Mouse (Mus musculus) splenic B cell, adult 2 months (primary cell): ENCODE results near the gene Lcn12.

ENCODE experiments used
- DNase-seq: peaks from one replicate; pipeline ENCODE4 v3.0.0-alpha.2; 2011; ENCODE audit warnings: low read depth, low spot score
- H3K27me3 ChIP-seq: 2 replicates; pipeline ENCODE4 v1.6.1; 2012; ENCODE audit warnings: mild to moderate bottlenecking, low read length, moderate library complexity, mixed read lengths; ENCODE audit not compliant: control insufficient read depth, poor library complexity, insufficient read depth, severe bottlenecking
- H3K36me3 ChIP-seq: 2 replicates; pipeline ENCODE4 v1.6.1; 2012; ENCODE audit warnings: mild to moderate bottlenecking, low read length, moderate library complexity, mixed read lengths; ENCODE audit not compliant: control insufficient read depth, poor library complexity, insufficient read depth, severe bottlenecking

Lcn12 gene

DNA sequence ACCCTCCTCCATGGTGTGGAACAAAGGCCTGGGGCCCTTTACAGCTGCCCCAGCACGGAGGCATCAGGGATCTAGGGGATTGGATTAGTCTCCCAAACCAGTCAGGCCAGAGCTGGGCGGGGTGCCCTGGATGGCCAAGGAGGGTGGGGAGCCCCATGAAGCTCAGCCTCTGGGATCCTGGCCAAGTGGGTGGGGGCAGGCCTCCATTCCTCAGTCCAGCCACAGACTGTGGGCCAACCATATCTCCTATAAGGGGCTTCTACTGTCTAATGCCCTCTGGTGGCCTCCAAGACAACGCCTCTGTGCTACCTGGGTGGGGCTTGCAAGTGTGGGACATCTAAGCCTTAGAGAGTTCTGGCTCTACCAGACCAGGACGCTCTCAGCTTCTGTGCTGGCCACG, 34.8 kb downstream of the Lcn12 start:
- DNase-seq, result no peak
- H3K27me3 ChIP-seq, result no peaks in the 10 kb centered on the region
- H3K36me3 ChIP-seq, result no peaks in the 10 kb centered on the region; the same call in 1 of the 2 replicates

DNA sequence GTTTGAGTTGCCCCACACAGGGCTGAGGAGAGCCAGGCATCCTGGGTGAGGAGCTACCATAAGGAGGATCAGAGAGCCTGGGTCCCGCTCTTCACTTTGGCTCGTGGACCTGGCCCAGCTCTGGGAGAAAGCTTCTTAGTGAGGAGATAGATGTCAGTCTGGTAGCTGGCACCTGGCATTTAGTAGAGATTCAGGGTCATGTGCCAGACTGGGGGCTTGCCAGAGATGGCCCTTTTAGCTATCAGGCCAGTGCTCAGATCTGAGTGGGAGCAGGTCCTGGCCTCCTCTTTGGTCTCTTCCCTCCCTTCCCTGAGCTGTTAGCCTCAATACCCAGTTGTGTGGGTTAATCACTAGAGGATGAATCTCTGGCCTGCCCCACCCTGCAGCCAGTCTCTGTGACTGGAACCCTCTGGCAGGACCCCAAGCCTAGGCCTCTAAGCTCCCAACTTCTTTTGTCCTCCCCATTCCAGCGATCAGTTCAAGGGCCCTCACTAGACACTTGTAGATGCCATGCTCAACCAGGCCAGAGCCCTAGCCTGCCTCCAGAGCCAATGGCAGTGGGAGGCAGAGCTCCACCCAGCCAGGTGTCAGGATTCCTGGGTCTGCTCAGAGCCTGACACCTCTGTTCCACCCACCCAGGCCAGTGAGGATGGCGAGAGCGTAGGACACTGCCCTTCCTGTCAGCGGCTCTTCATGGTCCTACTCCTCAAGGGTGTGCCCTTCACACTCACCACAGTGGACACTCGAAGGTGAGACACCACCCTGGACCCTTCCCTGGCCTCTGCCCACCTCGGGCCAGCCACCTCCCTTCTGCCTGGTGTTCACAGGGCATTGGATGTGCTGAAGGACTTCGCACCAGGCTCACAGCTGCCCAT, 36.5 kb downstream of the Lcn12 start:
- no peaks in the 10 kb centered on the region for H3K27me3 ChIP-seq
- H3K36me3 ChIP-seq, result no peaks in the 10 kb centered on the region; the same call in 1 of the 2 replicates
- DNase-seq, result no peak

DNA sequence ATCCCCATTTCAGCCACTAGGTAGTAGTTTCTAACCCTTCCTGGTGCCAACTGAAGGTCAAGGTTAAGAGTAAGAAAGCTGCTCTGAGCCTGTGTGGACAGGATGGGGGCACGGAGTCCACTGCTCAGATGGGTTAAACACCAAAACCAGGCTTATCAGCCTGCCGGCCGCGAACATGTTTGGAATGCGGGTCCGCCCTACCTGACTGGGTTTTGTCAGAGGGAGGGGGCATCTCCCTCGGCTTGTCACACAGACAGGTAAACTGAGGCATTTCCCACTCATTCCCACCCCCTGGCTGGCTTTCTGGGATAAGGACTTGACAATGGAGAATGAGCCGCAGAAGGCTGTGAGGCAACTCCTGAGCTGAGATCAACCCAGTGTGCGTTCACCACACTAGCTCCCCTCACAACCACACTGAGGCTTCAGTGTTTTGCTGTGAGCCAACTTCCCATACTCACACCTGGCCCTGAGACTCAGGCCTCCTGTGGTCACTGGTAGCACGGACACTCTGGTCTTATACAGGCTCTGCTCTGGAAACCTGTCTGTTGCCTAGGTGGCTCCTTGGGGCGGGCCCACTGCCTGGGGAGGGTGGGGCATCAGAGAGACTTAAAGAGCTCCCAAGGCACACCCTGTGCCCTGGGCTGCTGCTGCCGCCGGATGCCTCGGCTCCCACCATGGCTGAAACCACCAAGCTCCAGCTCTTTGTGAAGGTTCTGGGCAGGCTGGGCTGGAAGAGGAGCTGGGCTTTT, 37.3 kb downstream of the Lcn12 start, which contains the start of gene Clic3:
Gene Clic3, plus strand, starts transcription at position 634 of the 749 bp plus-strand sequence.
- Histone ChIP-seq H3K36me3 (no peaks in the 10 kb centered on the region; the same call in 1 of the 2 replicates), H3K27me3 (no peaks in the 10 kb centered on the region)
- no peak for DNase-seq

DNA sequence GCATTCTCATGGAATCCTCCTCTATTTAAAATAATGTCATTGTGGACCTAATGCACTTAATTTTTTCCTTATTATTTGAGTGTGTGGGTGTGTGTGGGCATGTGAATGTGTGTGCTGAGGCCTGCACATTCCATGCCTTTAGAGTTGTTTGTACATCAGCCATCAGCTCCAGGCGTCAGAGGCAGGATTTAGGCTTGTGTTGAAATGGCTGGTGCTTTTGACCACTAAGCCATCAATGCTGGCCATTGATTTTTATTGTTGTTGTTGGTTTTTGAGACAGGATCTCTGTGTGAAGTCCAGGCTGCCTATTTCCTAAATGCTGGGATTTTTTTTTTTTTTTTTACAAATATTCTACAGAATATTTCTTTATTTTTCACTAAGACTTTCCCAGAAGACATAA, 40.8 kb downstream of the Lcn12 start:
- no peak for DNase-seq
- Histone ChIP-seq H3K27me3 (no peaks in the 10 kb centered on the region), H3K36me3 (no peaks in the 10 kb centered on the region; the same call in 1 of the 2 replicates)

DNA sequence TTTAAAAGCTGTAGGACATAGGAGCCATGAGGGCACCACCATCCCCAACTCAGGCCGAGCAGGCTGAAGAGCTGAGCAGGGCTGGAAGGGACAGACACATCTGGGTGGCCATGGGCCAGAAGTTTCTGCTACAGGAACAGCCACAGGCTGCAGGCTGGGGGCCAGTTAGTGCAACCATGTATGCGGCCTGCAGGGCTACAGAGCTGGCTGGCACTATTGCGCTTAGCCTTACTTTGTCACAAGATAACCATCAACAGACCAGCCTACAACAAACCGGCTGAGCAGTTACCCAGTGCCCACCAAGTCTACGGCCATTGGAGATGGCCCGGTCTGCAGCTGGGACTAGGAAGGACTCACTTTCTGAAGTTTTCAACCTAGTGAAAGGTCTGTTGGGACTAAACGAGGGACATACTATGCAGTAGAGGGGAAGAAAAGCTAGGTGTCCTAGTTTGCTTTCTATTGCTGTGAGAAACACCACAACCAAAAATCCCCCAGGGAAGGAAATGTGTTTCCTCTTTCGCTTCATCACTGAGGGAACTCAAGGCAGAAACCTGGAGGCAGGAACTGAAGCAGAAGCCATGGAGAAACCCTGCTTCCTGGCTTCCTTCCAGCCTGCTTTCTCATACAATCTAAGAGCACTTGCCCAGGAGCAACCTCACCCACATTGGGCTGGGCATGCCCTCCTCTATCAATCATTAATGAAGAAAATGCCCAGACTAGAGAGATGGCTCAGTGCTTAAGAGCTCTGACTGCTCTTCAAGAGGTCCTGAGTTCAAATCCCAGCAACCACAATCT, 42.7 kb downstream of the Lcn12 start:
- H3K27me3 ChIP-seq, result no peaks in the 10 kb centered on the region
- H3K36me3 ChIP-seq, result no peaks in the 10 kb centered on the region; the same call in 1 of the 2 replicates
- no peak for DNase-seq

DNA sequence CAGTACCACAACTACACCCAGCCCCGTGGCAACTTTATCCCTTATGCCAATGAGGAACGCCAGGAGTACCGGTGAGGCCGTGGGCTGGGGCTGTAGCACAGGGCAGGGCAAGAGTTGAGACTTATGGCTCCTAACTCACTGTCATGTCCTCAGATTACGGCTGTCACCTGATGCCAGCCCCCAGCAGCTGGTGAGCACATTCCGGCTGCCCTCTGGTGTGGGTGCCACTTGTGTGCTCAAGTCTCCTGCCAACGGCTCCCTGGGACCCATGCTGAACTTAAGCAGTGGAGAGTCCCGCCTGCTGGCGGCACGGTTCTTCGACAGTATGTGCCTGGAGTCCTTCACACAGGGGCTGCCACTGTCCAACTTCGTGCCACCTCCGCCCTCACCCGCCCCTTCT, 51.0 kb downstream of the Lcn12 start:
- Histone ChIP-seq H3K27me3 (no peaks in the 10 kb centered on the region), H3K36me3 (no peaks in the 10 kb centered on the region; the same call in none of the 2 replicates)
- DNase-seq, result no peak

DNA sequence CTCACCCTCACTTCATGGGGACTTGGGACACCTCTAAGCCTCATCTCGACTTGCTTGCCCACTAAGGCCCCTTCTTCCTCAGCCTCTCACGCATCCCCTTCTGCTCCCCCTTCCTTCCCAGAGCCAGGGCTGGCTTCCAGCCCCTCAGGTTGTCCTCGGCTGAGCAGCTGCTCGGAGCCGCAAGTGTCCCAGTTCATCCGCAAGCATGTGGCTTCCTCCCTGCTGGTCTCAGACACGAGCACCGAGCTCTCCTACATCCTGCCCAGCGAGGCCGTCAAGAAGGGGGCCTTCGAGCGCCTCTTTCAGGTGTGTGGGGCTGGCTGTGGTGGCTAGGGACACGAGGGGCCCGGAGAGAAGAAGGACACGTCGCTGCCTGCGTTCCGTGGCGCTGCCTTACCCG, 52.6 kb downstream of the Lcn12 start:
- no peaks in the 10 kb centered on the region for H3K27me3 ChIP-seq
- H3K36me3 ChIP-seq, result no peaks in the 10 kb centered on the region; the same call in 1 of the 2 replicates
- no peak for DNase-seq
